Mouse (Mus musculus) midbrain, embryonic 11.5 days (tissue): ENCODE data around the gene Ap3m1. TPM values are rescaled to one million over a fixed set of nuclear protein-coding genes. Genes with fewer than 3 reads are reported as not detected.
A peak's percentile ranks its signal among the peaks of the same experiment; 100 is the strongest.

Experiments used
- ATAC-seq: fragments of 200-750 bp; cut with Nextera tagmentation; 2 replicates; pipeline ENCODE4 v1.8.0; 2017; ENCODE audit warnings: moderate TSS enrichment, moderate library complexity; ENCODE audit not compliant: low FRiP score
- DNase-seq: peaks from one replicate; pipeline ENCODE4 v3.0.0; 2015; ENCODE audit warnings: low spot score; ENCODE audit errors: missing footprints
- H3K27ac ChIP-seq: fragments of 300-500 bp; sonication (generic); 2 replicates; pipeline ENCODE4 v1.5.1; 2014; ENCODE audit warnings: low read depth, low read length
- H3K27me3 ChIP-seq: fragments of 300-500 bp; sonication (generic); 2 replicates; pipeline ENCODE4 v1.6.1; 2014; ENCODE audit warnings: mild to moderate bottlenecking, low read length, moderate library complexity, mixed read lengths; ENCODE audit not compliant: control insufficient read depth, insufficient read depth
- H3K36me3 ChIP-seq: fragments of 300-500 bp; sonication (generic); 2 replicates; pipeline ENCODE4 v1.6.1; 2014; ENCODE audit warnings: mild to moderate bottlenecking, low read length, moderate library complexity, mixed read lengths; ENCODE audit not compliant: control insufficient read depth, insufficient read depth
- H3K4me1 ChIP-seq: fragments of 300-500 bp; sonication (generic); 2 replicates; pipeline ENCODE4 v1.6.1; 2014; ENCODE audit warnings: low read length; ENCODE audit not compliant: control insufficient read depth, insufficient read depth
- H3K4me2 ChIP-seq: fragments of 300-500 bp; sonication (generic); 2 replicates; pipeline ENCODE4 v1.6.1; 2014; ENCODE audit warnings: mild to moderate bottlenecking, moderate library complexity
- H3K4me3 ChIP-seq: fragments of 300-500 bp; sonication (generic); 2 replicates; pipeline ENCODE4 v1.5.1; 2014; ENCODE audit warnings: low read depth, low read length
- H3K9ac ChIP-seq: fragments of 300-500 bp; sonication (generic); 2 replicates; pipeline ENCODE4 v1.6.1; 2014; ENCODE audit warnings: low read length
- H3K9me3 ChIP-seq: fragments of 300-500 bp; sonication (generic); 2 replicates; pipeline ENCODE4 v1.6.1; 2016; ENCODE audit warnings: low read length; ENCODE audit not compliant: control insufficient read depth
- WGBS: fragments of 180-500 bp; shearing (Covaris S2); extraction: QIAGEN DNeasy Blood & Tissue Kit; methylation state at CpG from one replicate; pipeline ENCODE4 v1.1.7; 2014; 5-methylcytosine and 5-hydroxymethylcytosine counted together
- polyA plus RNA-seq: library from polyadenylated mRNA; unstranded; fragments of >200 nt; fragmentation: Nextera tagmentation; extraction: Ambion mirVana; gene quantifications from 2 replicates; pipeline ENCODE4 v1.2.1, GENCODE M21; 2014

The Ap3m1 gene
- polyA plus RNA-seq, 1 experiment from 2014 or later, result 143 TPM

DNA sequence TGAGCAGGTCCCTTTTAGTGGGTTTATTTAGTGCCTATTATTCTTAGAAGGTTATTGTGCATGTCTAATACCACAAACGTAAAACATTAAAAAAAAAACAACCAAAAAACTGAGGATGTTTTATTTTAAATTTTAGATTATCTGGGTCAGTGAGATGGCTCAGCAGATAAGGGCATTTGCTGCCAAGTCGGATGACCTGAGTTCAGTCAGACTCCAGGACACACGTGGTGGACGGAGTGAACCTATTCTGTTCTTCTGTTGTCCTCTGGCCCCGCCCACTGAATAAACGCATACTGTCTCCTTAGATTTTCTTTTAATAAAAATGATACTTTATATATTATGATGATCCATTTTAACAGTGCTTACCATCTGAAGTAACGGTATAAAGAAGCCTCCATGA lies 1.3 kb upstream of the Ap3m1 start:
- ATAC-seq, result no peak
- no peak overlapping the region for H3K27ac ChIP-seq
- peaks cover 4% of the 10 kb centered on the region; the same call in 1 of the 2 replicates for H3K4me1 ChIP-seq
- peak overlapping the region; percentile 96 for H3K4me2 ChIP-seq
- H3K36me3 ChIP-seq, result no peaks in the 10 kb centered on the region
- DNase-seq, result peak; percentile 67
- no peaks in the 10 kb centered on the region for H3K27me3 ChIP-seq
- H3K9ac ChIP-seq, result no peak overlapping the region
- no peak overlapping the region for H3K4me3 ChIP-seq
- no peaks in the 10 kb centered on the region for H3K9me3 ChIP-seq
- WGBS, result 53% methylated on average over 7 of the region's 7 CpGs

DNA sequence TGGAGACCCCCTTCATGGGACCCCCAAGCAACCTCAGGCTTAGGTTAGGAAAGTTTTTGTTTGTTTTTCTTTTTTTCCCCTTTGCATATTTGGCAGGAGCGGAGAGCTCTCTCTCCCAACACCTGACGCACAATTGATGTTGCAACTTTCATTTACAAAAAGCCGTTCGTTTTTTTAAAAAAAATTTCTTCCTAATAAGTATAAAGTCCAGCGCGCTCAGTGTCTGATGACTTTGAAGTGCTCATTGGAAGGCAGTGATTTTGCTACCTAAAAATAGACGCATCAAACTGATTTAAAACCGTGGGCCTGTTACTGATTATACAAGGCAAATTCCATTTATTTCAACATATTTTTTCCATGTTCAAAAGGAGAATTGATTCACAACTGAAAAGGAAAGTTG lies 843 bp upstream of the Ap3m1 start:
- Histone ChIP-seq H3K36me3 (no peaks in the 10 kb centered on the region), H3K4me2 (peak overlapping the region; percentile 96), H3K9ac (peak overlapping the region; percentile 82), H3K27ac (no peak overlapping the region), H3K4me1 (peaks cover 4% of the 10 kb centered on the region; the same call in 1 of the 2 replicates), H3K4me3 (peak overlapping the region; percentile 85), H3K27me3 (no peaks in the 10 kb centered on the region), H3K9me3 (no peaks in the 10 kb centered on the region)
- DNase-seq (no peak), ATAC-seq (no peak)
- WGBS, result 13% methylated on average over 8 of the region's 8 CpGs

DNA sequence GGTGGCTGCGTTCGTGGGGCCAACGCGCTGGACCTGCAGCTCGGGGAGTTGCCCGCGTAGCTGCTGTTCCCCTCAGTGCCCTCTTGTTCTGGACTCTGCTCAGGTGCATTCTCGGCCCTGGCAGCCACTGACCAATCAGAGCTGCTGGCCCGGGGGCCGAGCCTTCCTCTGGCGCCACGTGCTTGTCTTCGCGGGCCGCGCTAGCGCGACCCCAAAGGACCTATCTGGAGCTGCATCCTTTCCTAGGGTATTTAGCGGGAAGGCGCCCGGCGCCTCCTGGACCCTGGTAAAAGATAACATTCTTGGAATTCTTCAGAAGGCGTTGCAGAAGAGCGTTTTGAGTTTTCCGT lies 448 bp upstream of the Ap3m1 start:
- Histone ChIP-seq H3K27ac (peak overlapping the region; percentile 78), H3K36me3 (no peaks in the 10 kb centered on the region), H3K9me3 (no peaks in the 10 kb centered on the region), H3K4me1 (peaks cover 4% of the 10 kb centered on the region; the same call in 1 of the 2 replicates), H3K4me2 (peak overlapping the region; percentile 96), H3K27me3 (no peaks in the 10 kb centered on the region), H3K9ac (peak overlapping the region; percentile 82), H3K4me3 (peak overlapping the region; percentile 85)
- ATAC-seq, result peak; percentile 81; the same call in 1 of the 2 replicates
- under 1% methylated on average over 25 of the region's 25 CpGs for WGBS
- DNase-seq, result peak; percentile 96

DNA sequence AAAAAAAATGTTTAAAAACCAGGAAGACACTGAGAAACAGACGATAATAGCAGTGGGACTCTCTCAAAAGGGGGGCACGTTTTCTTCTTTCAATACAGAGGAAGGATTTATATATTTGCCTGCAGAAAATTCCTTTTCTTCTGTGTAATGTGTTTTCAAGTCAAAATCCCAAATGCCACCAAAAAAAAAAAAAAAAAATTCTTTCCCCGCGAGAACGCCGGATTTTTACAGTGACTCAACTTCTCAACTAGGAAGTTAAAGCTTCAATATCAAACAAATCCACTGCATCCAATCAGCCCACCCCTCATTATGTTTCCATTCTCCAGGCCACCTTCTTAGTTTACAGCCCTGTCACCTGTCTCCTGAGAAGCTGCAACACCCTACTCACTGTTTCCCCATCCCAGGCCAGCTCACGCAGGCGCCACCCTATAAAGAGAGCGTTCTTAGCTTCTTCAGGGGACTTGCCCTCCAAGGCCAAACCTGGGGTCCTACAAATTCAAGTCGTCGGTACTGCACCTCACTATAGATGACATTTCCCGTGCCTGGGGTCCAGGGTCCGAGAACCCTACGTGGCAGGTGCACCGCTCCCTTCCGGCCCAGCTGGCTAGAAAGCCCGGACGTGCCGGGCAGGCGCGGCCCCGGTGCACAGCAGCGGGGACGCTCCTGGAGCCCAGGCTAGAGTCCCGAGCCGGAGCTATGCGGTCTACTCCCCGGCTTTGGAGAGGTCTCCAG lies 762 bp downstream of the Ap3m1 start:
- Histone ChIP-seq H3K36me3 (no peaks in the 10 kb centered on the region), H3K27me3 (no peaks in the 10 kb centered on the region), H3K4me1 (peaks cover 4% of the 10 kb centered on the region; the same call in 1 of the 2 replicates), H3K4me3 (peak overlapping the region; percentile 85), H3K27ac (peak overlapping the region; percentile 78), H3K9me3 (no peaks in the 10 kb centered on the region), H3K4me2 (peak overlapping the region; percentile 96), H3K9ac (peak overlapping the region; percentile 82)
- ATAC-seq, result peak; percentile 10
- no peak for DNase-seq
- 10% methylated on average over 28 of the region's 28 CpGs for WGBS

DNA sequence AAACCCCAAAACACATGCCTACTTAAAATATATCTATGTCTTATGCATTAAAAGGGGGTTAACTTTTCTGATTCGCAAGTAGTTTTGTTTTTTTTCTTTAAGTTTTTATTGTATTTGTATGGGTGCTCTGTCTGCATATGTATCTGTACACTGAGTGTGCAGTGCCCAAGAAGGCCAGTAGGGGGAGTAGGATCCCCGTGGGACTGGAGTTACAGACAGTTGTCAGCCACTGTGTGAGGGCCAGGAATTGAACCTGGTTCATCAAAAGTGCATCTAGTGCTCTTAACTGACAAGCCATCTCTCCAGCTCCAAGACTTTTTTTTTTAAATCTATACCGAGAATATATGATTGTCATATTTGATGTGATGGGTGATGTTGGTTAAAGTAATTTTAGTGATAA lies 1.6 kb downstream of the Ap3m1 start:
- peaks cover 4% of the 10 kb centered on the region; the same call in 1 of the 2 replicates for H3K4me1 ChIP-seq
- DNase-seq (peak; percentile 93), ATAC-seq (no peak)
- H3K27me3 ChIP-seq, result no peaks in the 10 kb centered on the region
- 75% methylated on average over 3 of the region's 3 CpGs for WGBS
- no peak overlapping the region for H3K9ac ChIP-seq
- no peak overlapping the region for H3K4me2 ChIP-seq
- no peaks in the 10 kb centered on the region for H3K36me3 ChIP-seq
- H3K4me3 ChIP-seq, result no peak overlapping the region
- no peaks in the 10 kb centered on the region for H3K9me3 ChIP-seq
- no peak overlapping the region for H3K27ac ChIP-seq

DNA sequence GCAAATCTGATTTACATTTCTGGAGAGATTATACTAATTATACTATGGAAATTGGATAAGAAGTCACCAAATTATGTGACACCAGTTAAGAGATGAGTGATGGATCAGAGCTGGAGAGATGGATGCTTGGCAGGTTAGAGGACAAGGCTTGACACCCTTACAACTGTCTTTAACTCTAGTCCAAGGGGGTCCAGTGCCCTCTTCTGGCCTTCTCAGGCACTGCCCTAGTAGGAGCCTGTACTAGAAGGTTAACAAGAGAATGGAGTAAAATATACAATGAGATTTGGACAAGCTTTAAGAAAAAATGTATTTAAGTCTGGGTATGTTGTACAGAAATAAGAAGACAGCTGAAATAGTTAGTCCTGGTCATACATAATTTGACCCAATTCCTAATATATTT lies 3.4 kb downstream of the Ap3m1 start:
- Histone ChIP-seq H3K4me1 (peaks cover 4% of the 10 kb centered on the region; the same call in 1 of the 2 replicates), H3K9ac (no peak overlapping the region), H3K36me3 (no peaks in the 10 kb centered on the region), H3K9me3 (no peaks in the 10 kb centered on the region), H3K27ac (no peak overlapping the region), H3K4me3 (no peak overlapping the region), H3K4me2 (no peak overlapping the region), H3K27me3 (no peaks in the 10 kb centered on the region)
- DNase-seq (no peak), ATAC-seq (no peak)

DNA sequence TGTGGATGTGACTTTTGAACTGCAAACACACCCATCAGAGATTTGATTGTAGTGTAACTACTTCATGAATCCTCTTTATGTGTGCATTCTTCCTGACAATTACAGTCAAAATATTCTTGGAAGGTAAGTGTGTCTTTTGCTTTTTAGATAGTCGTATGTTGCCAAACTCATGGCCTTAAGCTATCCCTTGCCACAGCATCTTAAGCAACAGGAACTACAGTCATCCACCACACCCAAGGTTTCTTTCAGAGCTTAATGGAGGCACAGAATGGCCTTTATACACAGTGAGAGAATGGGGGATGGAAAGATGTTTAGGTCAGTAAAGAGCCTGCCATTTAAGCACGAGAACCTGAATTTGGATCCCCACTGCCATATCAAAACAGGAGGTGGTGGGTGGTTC lies 4.5 kb downstream of the Ap3m1 start:
- H3K4me2 ChIP-seq, result no peak overlapping the region
- no peaks in the 10 kb centered on the region for H3K9me3 ChIP-seq
- ATAC-seq (no peak), DNase-seq (no peak)
- H3K36me3 ChIP-seq, result no peaks in the 10 kb centered on the region
- H3K9ac ChIP-seq, result no peak overlapping the region
- WGBS, result 87% methylated on average over 2 of the region's 2 CpGs
- H3K27me3 ChIP-seq, result no peaks in the 10 kb centered on the region
- H3K4me3 ChIP-seq, result no peak overlapping the region
- peaks cover 4% of the 10 kb centered on the region; the same call in 1 of the 2 replicates for H3K4me1 ChIP-seq
- no peak overlapping the region for H3K27ac ChIP-seq

DNA sequence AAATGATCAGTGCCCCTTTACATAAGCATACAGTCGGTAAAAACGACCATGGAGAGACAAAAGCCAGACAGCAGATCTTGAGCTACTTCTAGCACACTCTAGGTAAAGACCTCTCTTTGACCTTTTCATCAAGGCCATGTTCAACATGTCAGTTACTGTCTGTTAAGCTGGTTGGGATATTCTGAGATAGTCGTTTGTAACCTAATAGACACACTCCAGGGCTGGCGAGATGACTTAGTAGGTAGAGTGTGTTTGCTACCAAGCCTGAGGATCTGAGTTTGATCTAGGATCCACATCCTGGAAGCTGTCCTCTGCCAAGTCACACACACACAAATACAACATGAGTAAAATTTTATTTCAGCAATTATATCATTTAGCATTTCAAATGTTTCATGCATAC lies 12.7 kb downstream of the Ap3m1 start:
- WGBS, result 87% methylated on average over 4 of the region's 4 CpGs
- H3K4me1 ChIP-seq, result no peaks in the 10 kb centered on the region
- H3K4me3 ChIP-seq, result no peak overlapping the region
- H3K27ac ChIP-seq, result no peak overlapping the region
- no peak for ATAC-seq
- H3K4me2 ChIP-seq, result no peak overlapping the region
- no peak for DNase-seq
- H3K36me3 ChIP-seq, result peaks cover 2% of the 10 kb centered on the region; the same call in 1 of the 2 replicates
- H3K27me3 ChIP-seq, result no peaks in the 10 kb centered on the region
- H3K9ac ChIP-seq, result no peak overlapping the region
- H3K9me3 ChIP-seq, result no peaks in the 10 kb centered on the region

DNA sequence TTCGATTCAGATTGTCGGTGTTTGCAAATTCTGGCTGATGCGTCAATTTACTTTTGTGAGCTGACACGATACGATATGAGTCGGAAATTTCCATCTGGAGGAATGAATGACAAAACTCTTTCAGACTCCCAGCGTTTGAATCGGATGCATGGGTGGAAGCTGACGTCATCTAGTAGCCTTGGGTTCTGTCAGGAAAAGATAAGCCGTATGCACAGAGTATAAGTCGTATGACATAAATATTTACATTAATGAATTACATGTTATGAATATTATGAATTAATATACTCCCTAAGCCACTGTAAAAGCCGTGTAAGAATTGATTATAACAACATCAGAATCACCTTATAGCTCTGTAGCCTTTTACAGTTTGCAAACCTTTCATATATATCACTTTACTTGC lies 13.2 kb downstream of the Ap3m1 start:
- no peaks in the 10 kb centered on the region for H3K4me1 ChIP-seq
- H3K4me3 ChIP-seq, result no peak overlapping the region
- H3K36me3 ChIP-seq, result peaks cover 2% of the 10 kb centered on the region; the same call in 1 of the 2 replicates
- H3K9me3 ChIP-seq, result no peaks in the 10 kb centered on the region
- ATAC-seq, result no peak
- 92% methylated on average over 12 of the region's 12 CpGs for WGBS
- DNase-seq, result peak; percentile 45
- H3K27ac ChIP-seq, result no peak overlapping the region
- no peak overlapping the region for H3K9ac ChIP-seq
- H3K27me3 ChIP-seq, result no peaks in the 10 kb centered on the region
- no peak overlapping the region for H3K4me2 ChIP-seq
